Mouse (Mus musculus): ENCODE data around the gene Gtf2ird2. TPM values are rescaled to one million over a fixed set of nuclear protein-coding genes. Genes with fewer than 3 reads are reported as not detected.

Gtf2ird2 gene
- polyA plus RNA-seq, 1 experiment = 9.7 TPM

GRCm38 (mm10) chr5:134214021-134214806, 30.4 kb downstream of the Gtf2ird2 start:
- DNase-seq = no peak
- Histone ChIP-seq H3K4me1 (replicated peaks; ENCODE audit: control insufficient read depth, insufficient read depth, low read length) (peaks cover 13% of the 10 kb centered on the region), H3K27me3 (ENCODE audit: control insufficient read depth, insufficient read depth, low read length) (no peaks in the 10 kb centered on the region), H3K4me3 (ENCODE audit: control insufficient read depth, insufficient read depth, low read length) (no peak overlapping the region), H3K36me3 (ENCODE audit: control insufficient read depth, insufficient read depth, low read length) (no peaks in the 10 kb centered on the region), H3K27ac (ENCODE audit: control insufficient read depth, insufficient read depth, low read length) (peak overlapping the region; percentile 34)
- TF ChIP-seq POLR2A (IDR thresholded peaks at IDR 0.05; ENCODE audit: control insufficient read depth, extremely low read depth, insufficient read depth, low read length, poor library complexity) (no peak), CTCF (IDR thresholded peaks at IDR 0.05; ENCODE audit: borderline replicate concordance, control insufficient read depth, extremely low read depth, insufficient read depth, low read length, poor library complexity) (no peak)
- 37% methylated on average over 12 of the region's 12 CpGs for WGBS

GRCm38 (mm10) chr5:134217900-134218299, 34.1 kb downstream of the Gtf2ird2 start:
- H3K27ac ChIP-seq (ENCODE audit: control insufficient read depth, insufficient read depth, low read length) = no peak overlapping the region
- DNase-seq = no peak
- H3K4me3 ChIP-seq (ENCODE audit: control insufficient read depth, insufficient read depth, low read length) = no peak overlapping the region
- H3K27me3 ChIP-seq (ENCODE audit: control insufficient read depth, insufficient read depth, low read length) = no peaks in the 10 kb centered on the region
- peaks cover 25% of the 10 kb centered on the region for H3K4me1 ChIP-seq (replicated peaks; ENCODE audit: control insufficient read depth, insufficient read depth, low read length)
- WGBS = 96% methylated on average over 7 of the region's 7 CpGs
- TF ChIP-seq POLR2A (IDR thresholded peaks at IDR 0.05; ENCODE audit: control insufficient read depth, extremely low read depth, insufficient read depth, low read length, poor library complexity) (no peak), CTCF (IDR thresholded peaks at IDR 0.05; ENCODE audit: borderline replicate concordance, control insufficient read depth, extremely low read depth, insufficient read depth, low read length, poor library complexity) (no peak)
- no peaks in the 10 kb centered on the region for H3K36me3 ChIP-seq (ENCODE audit: control insufficient read depth, insufficient read depth, low read length)

- no peak for DNase-seq
- Histone ChIP-seq H3K27ac (ENCODE audit: control insufficient read depth, insufficient read depth, low read length) (no peak overlapping the region), H3K4me1 (replicated peaks; ENCODE audit: control insufficient read depth, insufficient read depth, low read length) (peaks cover 26% of the 10 kb centered on the region), H3K4me3 (ENCODE audit: control insufficient read depth, insufficient read depth, low read length) (no peak overlapping the region), H3K27me3 (ENCODE audit: control insufficient read depth, insufficient read depth, low read length) (no peaks in the 10 kb centered on the region), H3K36me3 (ENCODE audit: control insufficient read depth, insufficient read depth, low read length) (no peaks in the 10 kb centered on the region)
- WGBS = 79% methylated on average over 4 of the region's 4 CpGs
- no peak for TF ChIP-seq CTCF (IDR thresholded peaks at IDR 0.05; ENCODE audit: borderline replicate concordance, control insufficient read depth, extremely low read depth, insufficient read depth, low read length, poor library complexity)
Measured at GRCm38 (mm10) chr5:134221278-134221677, 37.5 kb downstream of the Gtf2ird2 start.

- Histone ChIP-seq H3K36me3 (ENCODE audit: control insufficient read depth, insufficient read depth, low read length) (no peaks in the 10 kb centered on the region), H3K4me3 (ENCODE audit: control insufficient read depth, insufficient read depth, low read length) (no peak overlapping the region), H3K4me1 (replicated peaks; ENCODE audit: control insufficient read depth, insufficient read depth, low read length) (peaks cover 30% of the 10 kb centered on the region), H3K27ac (ENCODE audit: control insufficient read depth, insufficient read depth, low read length) (no peak overlapping the region), H3K27me3 (ENCODE audit: control insufficient read depth, insufficient read depth, low read length) (no peaks in the 10 kb centered on the region)
- WGBS = 50% methylated on average over 36 of the region's 36 CpGs
- no peak for TF ChIP-seq POLR2A (IDR thresholded peaks at IDR 0.05; ENCODE audit: control insufficient read depth, extremely low read depth, insufficient read depth, low read length, poor library complexity)
- TF ChIP-seq CTCF (IDR thresholded peaks at IDR 0.05; ENCODE audit: borderline replicate concordance, control insufficient read depth, extremely low read depth, insufficient read depth, low read length, poor library complexity) = no peak
- no peak for DNase-seq
Measured at GRCm38 (mm10) chr5:134221708-134222150, 37.9 kb downstream of the Gtf2ird2 start.

- Histone ChIP-seq H3K4me1 (replicated peaks; ENCODE audit: control insufficient read depth, insufficient read depth, low read length) (peaks cover 54% of the 10 kb centered on the region), H3K27ac (ENCODE audit: control insufficient read depth, insufficient read depth, low read length) (no peak overlapping the region), H3K4me3 (ENCODE audit: control insufficient read depth, insufficient read depth, low read length) (no peak overlapping the region), H3K36me3 (ENCODE audit: control insufficient read depth, insufficient read depth, low read length) (no peaks in the 10 kb centered on the region), H3K27me3 (ENCODE audit: control insufficient read depth, insufficient read depth, low read length) (no peaks in the 10 kb centered on the region)
- WGBS = 46% methylated on average over 30 of the region's 30 CpGs
- DNase-seq = no peak
- TF ChIP-seq POLR2A (IDR thresholded peaks at IDR 0.05; ENCODE audit: control insufficient read depth, extremely low read depth, insufficient read depth, low read length, poor library complexity) (no peak), CTCF (IDR thresholded peaks at IDR 0.05; ENCODE audit: borderline replicate concordance, control insufficient read depth, extremely low read depth, insufficient read depth, low read length, poor library complexity) (no peak)
Measured at GRCm38 (mm10) chr5:134225110-134225901, 41.5 kb downstream of the Gtf2ird2 start.

- Histone ChIP-seq H3K4me3 (ENCODE audit: control insufficient read depth, insufficient read depth, low read length) (no peak overlapping the region), H3K36me3 (ENCODE audit: control insufficient read depth, insufficient read depth, low read length) (no peaks in the 10 kb centered on the region)
Measured at GRCm38 (mm10) chr5:134226946-134227345, 43.1 kb downstream of the Gtf2ird2 start.

More at GRCm38 (mm10) chr5:134226946-134227345, 43.1 kb downstream of the Gtf2ird2 start:
- H3K4me1 ChIP-seq (replicated peaks; ENCODE audit: control insufficient read depth, insufficient read depth, low read length) = peaks cover 53% of the 10 kb centered on the region
- no peak for DNase-seq
- no peak overlapping the region; the same call in 1 of the 2 replicates for H3K27ac ChIP-seq (ENCODE audit: control insufficient read depth, insufficient read depth, low read length)
- H3K27me3 ChIP-seq (ENCODE audit: control insufficient read depth, insufficient read depth, low read length) = no peaks in the 10 kb centered on the region
- TF ChIP-seq CTCF (IDR thresholded peaks at IDR 0.05; ENCODE audit: borderline replicate concordance, control insufficient read depth, extremely low read depth, insufficient read depth, low read length, poor library complexity) (no peak), POLR2A (IDR thresholded peaks at IDR 0.05; ENCODE audit: control insufficient read depth, extremely low read depth, insufficient read depth, low read length, poor library complexity) (no peak)
- WGBS = 81% methylated on average over 12 of the region's 12 CpGs

All from thymus, adult 2 months (tissue).